Mouse (Mus musculus) neural tube, embryonic 11.5 days (tissue): ENCODE results near the gene Mybphl. TPM values are rescaled to one million over a fixed set of nuclear protein-coding genes. Genes with fewer than 3 reads are reported as not detected.

Experiments used
- ATAC-seq: fragments of 200-750 bp; cut with Nextera tagmentation; 2 replicates; pipeline ENCODE4 v1.8.0; 2017; ENCODE audit warnings: moderate number of reproducible peaks, mild to moderate bottlenecking, moderate TSS enrichment, moderate library complexity; ENCODE audit not compliant: insufficient read depth, low FRiP score, low TSS enrichment
- DNase-seq: peaks from one replicate; pipeline ENCODE4 v3.0.0-alpha.2; 2015; ENCODE audit warnings: low spot score
- H3K27ac ChIP-seq: fragments of 300-500 bp; sonication (generic); 2 replicates; pipeline ENCODE4 v1.5.1; 2014; ENCODE audit warnings: low read depth, mild to moderate bottlenecking, low read length
- H3K27me3 ChIP-seq: fragments of 300-500 bp; sonication (generic); 2 replicates; pipeline ENCODE4 v1.6.1; 2014; ENCODE audit warnings: mild to moderate bottlenecking, low read length, mixed read lengths; ENCODE audit not compliant: control insufficient read depth, insufficient read depth
- H3K36me3 ChIP-seq: fragments of 300-500 bp; sonication (generic); 2 replicates; pipeline ENCODE4 v1.6.1; 2014; ENCODE audit warnings: mild to moderate bottlenecking, low read length, moderate library complexity, mixed read lengths; ENCODE audit not compliant: control insufficient read depth, insufficient read depth
- H3K4me1 ChIP-seq: fragments of 300-500 bp; sonication (generic); 2 replicates; pipeline ENCODE4 v1.6.1; 2014; ENCODE audit warnings: low read length, mixed read lengths; ENCODE audit not compliant: control insufficient read depth, insufficient read depth
- H3K4me2 ChIP-seq: fragments of 300-500 bp; sonication (generic); 2 replicates; pipeline ENCODE4 v1.6.1; 2014; ENCODE audit warnings: low read depth, mild to moderate bottlenecking, moderate library complexity
- H3K4me3 ChIP-seq: fragments of 300-500 bp; sonication (generic); 2 replicates; pipeline ENCODE4 v1.5.1; 2014; ENCODE audit warnings: low read depth, low read length
- H3K9ac ChIP-seq: fragments of 300-500 bp; sonication (generic); 2 replicates; pipeline ENCODE4 v1.6.1; 2014; ENCODE audit warnings: mild to moderate bottlenecking, low read length
- H3K9me3 ChIP-seq: fragments of 300-500 bp; sonication (generic); 2 replicates; pipeline ENCODE4 v1.6.1; 2016; ENCODE audit warnings: low read length; ENCODE audit not compliant: control insufficient read depth
- WGBS: fragments of 180-500 bp; shearing (Covaris S2); extraction: QIAGEN DNeasy Blood & Tissue Kit; methylation state at CpG from one replicate; pipeline ENCODE4 v1.1.7; 2014; 5-methylcytosine and 5-hydroxymethylcytosine counted together
- polyA plus RNA-seq: library from polyadenylated mRNA; unstranded; fragments of >200 nt; fragmentation: Nextera tagmentation; extraction: Ambion mirVana; gene quantifications from 2 replicates; pipeline ENCODE4 v1.2.1, GENCODE M21; 2014

Mybphl gene
- polyA plus RNA-seq, 1 experiment from 2014 or later, result 0.31 TPM

DNA sequence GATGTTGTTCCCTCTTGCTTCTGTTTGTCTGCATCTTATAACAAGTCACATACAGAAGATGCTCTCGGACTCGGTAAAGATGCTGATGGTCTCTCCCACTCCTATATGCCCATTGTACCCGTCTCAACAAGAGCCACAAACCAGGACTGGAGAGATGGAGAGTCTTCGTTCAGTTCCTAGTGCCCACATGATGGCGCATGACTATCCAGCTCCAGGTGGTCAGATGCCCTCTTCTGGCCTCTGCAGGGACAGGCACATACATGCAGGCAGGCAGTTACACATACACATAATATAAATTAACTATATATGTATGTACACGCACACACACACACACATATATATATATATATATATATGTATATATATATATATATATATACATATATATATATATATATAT is 16.0 kb downstream of the Mybphl start:
- no peak for DNase-seq
- H3K36me3 ChIP-seq, result no peaks in the 10 kb centered on the region
- H3K27ac ChIP-seq, result no peak overlapping the region
- H3K9me3 ChIP-seq, result no peaks in the 10 kb centered on the region
- H3K4me1 ChIP-seq, result peaks cover 14% of the 10 kb centered on the region; the same call in 1 of the 2 replicates
- no peaks in the 10 kb centered on the region for H3K27me3 ChIP-seq
- ATAC-seq, result no peak
- H3K4me2 ChIP-seq, result no peak overlapping the region
- H3K9ac ChIP-seq, result no peak overlapping the region
- no peak overlapping the region for H3K4me3 ChIP-seq
- WGBS, result 81% methylated on average over 6 of the region's 6 CpGs

DNA sequence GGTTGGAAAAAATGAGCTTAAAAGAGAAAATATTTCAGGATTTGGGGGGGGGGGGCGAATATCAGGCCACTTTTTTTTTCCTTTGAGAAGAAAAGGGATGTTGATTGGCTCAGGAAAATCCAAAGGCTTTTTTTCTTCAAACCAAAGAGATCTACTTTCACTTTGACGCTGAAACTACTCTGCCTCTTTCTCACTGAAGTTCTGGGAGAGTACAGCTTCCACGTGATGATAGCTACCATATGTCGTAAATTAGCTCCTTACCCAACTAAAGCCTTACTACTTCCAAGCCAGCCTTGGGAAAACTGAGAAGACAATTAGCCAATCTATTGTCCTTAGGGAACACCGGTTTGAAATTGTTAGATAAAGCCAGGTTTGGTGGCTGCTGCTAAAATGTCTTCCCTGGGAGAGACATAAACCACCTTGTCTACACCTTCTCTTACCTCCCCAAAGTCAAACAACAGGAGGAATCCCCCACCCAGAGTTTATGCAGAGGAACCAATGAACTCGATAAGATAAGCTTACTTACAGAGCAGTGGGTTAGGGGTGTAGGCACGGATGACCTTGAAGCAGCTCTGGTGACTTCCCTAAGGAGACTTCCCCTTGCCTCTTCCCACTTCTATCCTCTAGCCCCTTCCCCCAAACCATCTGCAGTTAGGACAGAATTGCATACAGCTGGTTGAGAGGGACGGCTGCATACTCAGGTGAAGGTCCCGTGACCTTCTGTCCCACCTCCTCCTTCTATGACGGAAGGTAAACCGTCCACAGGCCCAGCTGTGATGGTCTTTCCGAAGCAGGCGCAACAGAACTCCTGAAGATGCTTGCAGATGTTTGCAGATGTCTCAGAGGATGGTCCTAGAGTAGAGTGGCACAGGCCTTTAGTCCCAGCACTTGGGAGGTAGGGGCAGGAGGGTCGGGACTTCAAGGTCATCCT is 17.5 kb downstream of the Mybphl start:
- Histone ChIP-seq H3K4me3 (no peak overlapping the region), H3K27ac (no peak overlapping the region), H3K9ac (no peak overlapping the region), H3K36me3 (peaks cover 3% of the 10 kb centered on the region; the same call in 1 of the 2 replicates), H3K9me3 (no peaks in the 10 kb centered on the region), H3K4me2 (no peak overlapping the region), H3K4me1 (peaks cover 14% of the 10 kb centered on the region; the same call in 1 of the 2 replicates), H3K27me3 (no peaks in the 10 kb centered on the region)
- ATAC-seq, result no peak
- DNase-seq, result no peak
- WGBS, result 71% methylated on average over 14 of the region's 14 CpGs

GRCm38 (mm10) chr3:108383485-108384354 is 19.0 kb downstream of the Mybphl start, which contains the start of gene Psrc1:
Gene Psrc1, plus strand, starts transcription at chr3:108383839.
- Histone ChIP-seq H3K4me3 (peak within 1 kb of the TSS; percentile 46), H3K36me3 (peaks cover 3% of the 10 kb centered on the region; the same call in 1 of the 2 replicates), H3K9me3 (no peaks in the 10 kb centered on the region), H3K27me3 (no peaks in the 10 kb centered on the region), H3K4me1 (peaks cover 14% of the 10 kb centered on the region; the same call in 1 of the 2 replicates), H3K9ac (peak within 1 kb of the TSS; percentile 57), H3K27ac (0 out of 2 replicates have a peak within 1 kb of the TSS, but pooled peaks have one; percentile 44), H3K4me2 (peak within 1 kb of the TSS; percentile 69)
- peak; percentile 92 for DNase-seq
- peak; percentile 90 for ATAC-seq
- 1% methylated on average over 44 of the region's 44 CpGs for WGBS

DNA sequence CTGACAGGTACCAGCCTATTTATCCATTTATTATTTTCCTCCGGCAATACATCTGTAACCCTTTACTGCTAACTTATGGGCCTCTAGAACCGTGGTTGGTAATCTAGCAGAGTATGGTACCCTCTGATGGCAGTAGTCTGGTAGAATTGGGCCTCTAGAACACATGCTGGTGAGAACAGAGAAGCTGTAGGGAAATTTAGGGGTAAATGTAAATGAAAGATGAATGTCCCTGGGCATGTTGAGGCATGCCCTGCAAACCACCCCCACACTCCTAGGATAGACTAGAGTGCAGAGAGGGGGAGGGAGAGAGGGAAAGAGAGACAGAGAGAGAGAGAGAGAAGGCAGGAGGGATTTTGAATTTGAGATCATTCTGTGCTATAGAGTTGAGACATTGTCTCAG is 19.7 kb downstream of the Mybphl start:
- no peaks in the 10 kb centered on the region for H3K9me3 ChIP-seq
- ATAC-seq (no peak), DNase-seq (no peak)
- no peaks in the 10 kb centered on the region for H3K27me3 ChIP-seq
- WGBS, result 55% methylated on average over 2 of the region's 2 CpGs
- peaks cover 14% of the 10 kb centered on the region; the same call in 1 of the 2 replicates for H3K4me1 ChIP-seq
- H3K36me3 ChIP-seq, result peaks cover 3% of the 10 kb centered on the region; the same call in 1 of the 2 replicates
- peak overlapping the region; percentile 46 for H3K4me3 ChIP-seq
- H3K9ac ChIP-seq, result peak overlapping the region; percentile 57
- no peak overlapping the region for H3K27ac ChIP-seq
- peak overlapping the region; percentile 69 for H3K4me2 ChIP-seq

GRCm38 (mm10) chr3:108386186-108386585 is 21.5 kb downstream of the Mybphl start:
- Histone ChIP-seq H3K4me2 (no peak overlapping the region), H3K36me3 (peaks cover 3% of the 10 kb centered on the region; the same call in 1 of the 2 replicates), H3K27me3 (no peaks in the 10 kb centered on the region), H3K27ac (no peak overlapping the region), H3K4me3 (no peak overlapping the region), H3K4me1 (peaks cover 14% of the 10 kb centered on the region; the same call in 1 of the 2 replicates), H3K9ac (no peak overlapping the region), H3K9me3 (no peaks in the 10 kb centered on the region)
- ATAC-seq, result no peak
- 95% methylated on average over 10 of the region's 10 CpGs for WGBS
- DNase-seq, result no peak

- DNase-seq (peak; percentile 96), ATAC-seq (peak; percentile 66)
- no peaks in the 10 kb centered on the region for H3K27me3 ChIP-seq
- H3K9ac ChIP-seq, result no peak overlapping the region
- H3K4me1 ChIP-seq, result peaks cover 12% of the 10 kb centered on the region; the same call in 1 of the 2 replicates
- H3K36me3 ChIP-seq, result peaks cover 3% of the 10 kb centered on the region
- no peaks in the 10 kb centered on the region for H3K9me3 ChIP-seq
- 0% methylated on average over 5 of the region's 5 CpGs for WGBS
- no peak overlapping the region for H3K4me2 ChIP-seq
- H3K4me3 ChIP-seq, result no peak overlapping the region
- no peak overlapping the region for H3K27ac ChIP-seq
These were observed 24.4 kb downstream of the Mybphl start for GRCm38 (mm10) chr3:108389111-108389545.

DNA sequence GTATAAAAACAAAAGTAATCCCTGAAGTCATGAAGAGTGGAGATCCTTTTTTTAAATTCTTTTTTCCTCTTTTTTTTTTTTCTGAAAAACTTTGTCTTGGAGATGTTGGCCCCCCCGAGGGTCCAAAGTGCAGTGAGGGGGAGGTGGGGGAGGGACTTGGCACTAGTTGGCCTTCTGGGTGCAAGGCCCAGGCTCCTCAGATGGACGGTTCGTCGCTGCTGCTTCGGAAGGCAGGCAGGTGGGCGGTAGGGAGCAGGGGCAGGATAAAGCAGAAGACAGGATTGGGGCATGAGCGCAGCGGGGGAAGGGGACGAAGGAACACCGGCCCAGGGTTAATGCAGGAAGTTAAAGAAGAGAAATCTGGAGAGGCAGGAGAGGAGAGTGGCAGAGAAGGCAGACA is 27.6 kb downstream of the Mybphl start:
- 19% methylated on average over 10 of the region's 10 CpGs for WGBS
- H3K4me2 ChIP-seq, result no peak overlapping the region
- no peak overlapping the region for H3K27ac ChIP-seq
- H3K9me3 ChIP-seq, result no peaks in the 10 kb centered on the region
- H3K4me3 ChIP-seq, result no peak overlapping the region
- no peaks in the 10 kb centered on the region for H3K4me1 ChIP-seq
- H3K27me3 ChIP-seq, result no peaks in the 10 kb centered on the region
- H3K36me3 ChIP-seq, result peaks cover 11% of the 10 kb centered on the region
- no peak overlapping the region for H3K9ac ChIP-seq
- ATAC-seq, result no peak
- no peak for DNase-seq

DNA sequence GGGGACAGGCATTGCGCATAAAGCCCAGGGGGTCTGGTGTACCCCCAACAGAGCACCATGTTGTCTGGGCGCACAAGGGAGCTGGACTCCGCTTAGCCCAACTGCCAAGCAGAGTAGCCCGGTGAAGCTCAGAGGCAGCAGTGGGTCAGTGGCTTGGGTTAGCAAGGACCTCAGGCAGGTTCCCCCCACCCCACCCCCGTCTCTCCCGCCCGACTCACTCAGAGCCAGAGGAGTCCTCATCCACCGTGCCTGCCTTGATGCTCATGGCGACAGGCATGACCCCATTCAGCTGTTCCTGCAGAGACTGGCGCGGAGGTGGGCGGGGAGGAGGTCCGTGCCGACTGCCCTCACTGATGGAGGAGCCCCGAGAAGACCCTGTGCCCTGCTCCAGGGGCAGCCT is 28.1 kb downstream of the Mybphl start:
- ATAC-seq (no peak), DNase-seq (no peak)
- WGBS, result 52% methylated on average over 15 of the region's 15 CpGs

More for the DNA sequence above, 28.1 kb downstream of the Mybphl start:
- Histone ChIP-seq H3K27ac (no peak overlapping the region), H3K27me3 (no peaks in the 10 kb centered on the region), H3K4me3 (no peak overlapping the region), H3K4me1 (no peaks in the 10 kb centered on the region), H3K36me3 (peaks cover 14% of the 10 kb centered on the region), H3K9me3 (no peaks in the 10 kb centered on the region), H3K4me2 (no peak overlapping the region), H3K9ac (no peak overlapping the region)
